Mouse (Mus musculus): ENCODE measurements at regions not wholly inside any gene's neighbourhood (a gene's known extent, or its start where the extent isn't known, plus 50 kb on each side); places are given as distances from the start of the nearest gene placed in this dataset.
A peak's percentile ranks its signal among the peaks of the same experiment; 100 is the strongest.

DNA sequence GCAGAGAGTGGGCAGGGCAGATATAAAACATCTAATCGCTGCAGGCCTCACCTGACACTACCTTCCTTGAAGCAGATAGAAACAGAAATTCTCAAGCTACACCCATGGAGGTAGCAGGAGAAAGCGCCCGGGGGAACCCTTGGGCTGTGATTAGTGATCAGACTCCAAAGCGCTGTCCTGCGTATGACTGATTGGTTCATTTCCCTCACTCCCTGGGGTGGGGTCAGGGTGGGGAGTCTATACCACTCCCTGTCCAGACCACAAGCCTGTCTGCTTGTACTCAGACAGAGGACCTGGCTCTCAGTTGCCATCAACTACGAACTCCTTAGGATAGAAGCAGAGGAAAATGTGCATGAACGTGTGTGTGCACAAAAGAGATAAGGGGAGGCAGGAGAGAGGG is 77.7 kb downstream of the Gm826 start:
- Histone ChIP-seq H3K4me2 (replicated peaks; ENCODE audit: low read depth) (no peak overlapping the region), H3K36me3 (ENCODE audit: control insufficient read depth, insufficient read depth) (no peaks in the 10 kb centered on the region), H3K27me3 (replicated peaks; ENCODE audit: control insufficient read depth, insufficient read depth, low read length) (no peaks in the 10 kb centered on the region), H3K4me1 (replicated peaks; ENCODE audit: control insufficient read depth, insufficient read depth, low read length) (no peaks in the 10 kb centered on the region), H3K27ac (ENCODE audit: low read depth, low read length) (no peak overlapping the region), H3K4me3 (ENCODE audit: low read depth, low read length) (no peak overlapping the region), H3K9ac (ENCODE audit: low read depth, low read length) (no peak overlapping the region), H3K9me3 (ENCODE audit: control insufficient read depth) (no peaks in the 10 kb centered on the region)
- whole genome bisulfite sequencing: 42% methylated on average over 7 of the region's 7 CpGs
- peak; percentile 25; the same call in 1 of the 2 replicates for ATAC-seq
- TF ChIP-seq CTCF (IDR thresholded peaks at IDR 0.05; ENCODE audit: low read depth): no peak

DNA sequence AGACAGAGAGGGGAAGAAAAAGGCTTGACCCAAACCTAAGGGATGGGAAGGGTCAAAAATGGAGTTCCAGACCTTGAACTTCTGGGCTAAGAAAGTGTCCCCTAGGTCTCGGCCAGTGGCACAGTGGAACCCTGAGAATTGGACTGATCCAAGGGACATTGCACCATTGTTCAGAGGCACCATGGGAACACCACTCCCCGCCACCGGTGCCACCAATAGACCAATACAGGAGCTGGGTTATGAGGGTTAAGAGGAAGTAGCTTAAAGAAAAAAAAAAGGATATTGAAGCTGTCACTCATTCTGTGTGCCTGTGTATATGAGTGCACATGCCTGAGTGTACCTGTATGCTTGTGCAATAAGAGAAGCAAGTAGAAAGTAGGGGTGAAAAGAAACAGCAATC is 83.7 kb downstream of the Gm826 start:
- 51% methylated on average over 3 of the region's 3 CpGs for WGBS
- H3K9me3 ChIP-seq (ENCODE audit: control insufficient read depth): no peaks in the 10 kb centered on the region
- H3K4me3 ChIP-seq (ENCODE audit: low read depth, low read length): no peak overlapping the region
- peak overlapping the region; percentile 37; the same call in 1 of the 2 replicates for H3K27ac ChIP-seq (ENCODE audit: low read depth, low read length)
- H3K36me3 ChIP-seq (ENCODE audit: control insufficient read depth, insufficient read depth): no peaks in the 10 kb centered on the region
- H3K27me3 ChIP-seq (replicated peaks; ENCODE audit: control insufficient read depth, insufficient read depth, low read length): no peaks in the 10 kb centered on the region
- peak; percentile 12; the same call in 1 of the 2 replicates for ATAC-seq
- no peak overlapping the region for H3K4me2 ChIP-seq (replicated peaks; ENCODE audit: low read depth)
- TF ChIP-seq CTCF (IDR thresholded peaks at IDR 0.05; ENCODE audit: low read depth): no peak
- H3K4me1 ChIP-seq (replicated peaks; ENCODE audit: control insufficient read depth, insufficient read depth, low read length): 0 out of 2 replicates have a peak, but pooled peaks cover 13% of the 10 kb centered on the region
- no peak overlapping the region for H3K9ac ChIP-seq (ENCODE audit: low read depth, low read length)

DNA sequence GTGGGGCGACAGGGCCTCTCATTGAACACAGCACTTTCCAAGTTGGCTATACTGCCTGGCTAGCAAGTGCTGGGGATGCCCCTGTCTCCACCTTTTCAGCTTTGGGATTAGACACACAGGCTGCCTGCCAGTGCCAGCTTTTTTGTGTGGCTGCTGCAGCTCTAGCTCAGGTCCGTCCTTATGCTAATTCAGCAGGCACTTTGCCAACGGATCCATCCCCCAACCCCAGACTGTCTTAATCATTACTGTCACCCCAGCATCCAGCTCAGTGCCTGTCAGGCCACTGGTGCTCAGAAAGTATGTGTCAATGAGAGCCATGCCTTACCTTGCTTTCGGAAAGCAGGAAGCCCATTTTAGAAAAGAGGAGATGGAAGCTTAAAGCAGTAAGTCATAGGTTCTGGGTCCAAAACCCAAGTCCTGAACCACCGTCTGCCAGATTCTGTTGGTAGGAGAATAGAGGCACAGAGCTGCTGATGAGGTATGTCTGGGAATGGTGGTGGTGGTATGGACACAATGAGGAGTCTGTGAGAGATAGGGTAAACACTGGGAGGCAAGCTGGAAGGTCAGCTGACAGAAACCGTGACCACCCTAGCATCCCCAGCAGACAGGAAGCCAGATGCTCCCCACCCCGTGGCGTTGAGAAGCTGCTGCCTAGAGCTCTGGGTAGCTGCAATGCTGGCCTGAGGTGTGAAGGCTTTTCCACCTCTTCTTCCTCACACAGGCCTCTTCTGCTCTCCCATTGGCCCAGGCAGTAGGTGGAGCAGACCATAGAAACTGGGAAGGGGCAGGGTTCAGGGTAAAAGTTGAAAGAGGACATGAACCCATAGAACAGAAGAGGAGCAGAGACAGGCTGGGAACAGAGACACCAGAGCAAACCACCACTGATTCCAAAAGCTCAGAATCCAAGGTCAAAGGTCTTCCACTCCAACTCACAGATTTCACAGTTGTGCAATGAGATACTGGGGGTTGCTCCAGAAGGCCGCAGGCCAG is 84.6 kb downstream of the Gm826 start:
- Histone ChIP-seq H3K36me3 (ENCODE audit: control insufficient read depth, insufficient read depth) (no peaks in the 10 kb centered on the region), H3K9ac (ENCODE audit: low read depth, low read length) (no peak overlapping the region), H3K9me3 (ENCODE audit: control insufficient read depth) (no peaks in the 10 kb centered on the region), H3K27ac (ENCODE audit: low read depth, low read length) (peak overlapping the region; percentile 37; the same call in 1 of the 2 replicates), H3K4me2 (replicated peaks; ENCODE audit: low read depth) (no peak overlapping the region), H3K4me3 (ENCODE audit: low read depth, low read length) (no peak overlapping the region), H3K4me1 (replicated peaks; ENCODE audit: control insufficient read depth, insufficient read depth, low read length) (0 out of 2 replicates have a peak, but pooled peaks cover 13% of the 10 kb centered on the region), H3K27me3 (replicated peaks; ENCODE audit: control insufficient read depth, insufficient read depth, low read length) (no peaks in the 10 kb centered on the region)
- 60% methylated on average over 9 of the region's 9 CpGs for WGBS
- ATAC-seq: no peak
- no peak for TF ChIP-seq CTCF (IDR thresholded peaks at IDR 0.05; ENCODE audit: low read depth)

DNA sequence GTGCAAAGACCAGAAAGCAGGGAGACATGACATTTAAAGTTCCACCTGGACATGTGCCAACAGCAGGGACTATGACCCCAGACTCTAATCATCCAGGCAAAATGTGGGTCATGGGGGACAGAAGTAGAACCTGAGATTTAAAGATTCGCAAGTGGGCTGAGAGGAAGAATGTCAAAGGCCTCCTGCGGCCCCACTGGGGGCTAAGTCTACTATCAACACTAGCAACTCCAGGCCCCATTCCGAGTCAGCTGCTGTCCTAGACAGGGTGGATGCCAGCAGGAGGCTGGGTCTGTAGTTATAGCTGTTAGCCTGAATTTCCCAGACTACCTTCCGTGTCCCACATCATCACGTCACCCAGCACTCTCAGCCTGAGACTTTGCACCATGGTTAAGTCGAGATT is 86.7 kb downstream of the Gm826 start:
- TF ChIP-seq CTCF (IDR thresholded peaks at IDR 0.05; ENCODE audit: low read depth): peak; percentile 17
- H3K4me2 ChIP-seq (replicated peaks; ENCODE audit: low read depth): no peak overlapping the region
- WGBS: 40% methylated on average over 6 of the region's 6 CpGs
- no peak overlapping the region for H3K9ac ChIP-seq (ENCODE audit: low read depth, low read length)
- peak; percentile 85 for ATAC-seq
- H3K27me3 ChIP-seq (replicated peaks; ENCODE audit: control insufficient read depth, insufficient read depth, low read length): no peaks in the 10 kb centered on the region
- H3K4me3 ChIP-seq (ENCODE audit: low read depth, low read length): no peak overlapping the region
- no peaks in the 10 kb centered on the region for H3K36me3 ChIP-seq (ENCODE audit: control insufficient read depth, insufficient read depth)
- H3K27ac ChIP-seq (ENCODE audit: low read depth, low read length): peak overlapping the region; percentile 85
- H3K4me1 ChIP-seq (replicated peaks; ENCODE audit: control insufficient read depth, insufficient read depth, low read length): 0 out of 2 replicates have a peak, but pooled peaks cover 13% of the 10 kb centered on the region
- no peaks in the 10 kb centered on the region for H3K9me3 ChIP-seq (ENCODE audit: control insufficient read depth)

DNA sequence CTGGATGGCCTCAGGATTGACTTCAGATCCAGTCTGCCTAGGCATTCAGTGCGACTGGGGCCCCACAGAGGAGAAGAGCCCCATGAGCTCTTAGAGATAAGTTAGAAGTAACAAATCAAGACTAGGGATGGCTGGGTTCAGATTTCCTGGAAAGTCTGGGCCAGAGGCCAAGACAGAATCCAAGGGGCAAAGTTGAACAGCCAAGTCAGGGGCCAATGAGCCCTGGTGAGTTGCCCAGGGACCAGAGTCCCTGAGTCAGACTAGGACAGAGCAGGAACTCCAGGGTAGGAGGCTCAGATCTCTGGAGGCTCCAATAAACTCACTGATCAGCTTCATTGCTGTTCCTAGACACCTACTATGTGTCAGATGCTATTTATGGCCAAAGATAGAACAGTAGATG is 87.6 kb downstream of the Gm826 start:
- no peak for TF ChIP-seq CTCF (IDR thresholded peaks at IDR 0.05; ENCODE audit: low read depth)
- Histone ChIP-seq H3K9me3 (ENCODE audit: control insufficient read depth) (no peaks in the 10 kb centered on the region), H3K4me1 (replicated peaks; ENCODE audit: control insufficient read depth, insufficient read depth, low read length) (0 out of 2 replicates have a peak, but pooled peaks cover 13% of the 10 kb centered on the region), H3K4me3 (ENCODE audit: low read depth, low read length) (no peak overlapping the region), H3K4me2 (replicated peaks; ENCODE audit: low read depth) (peak overlapping the region; percentile 30; the same call in 1 of the 2 replicates), H3K9ac (ENCODE audit: low read depth, low read length) (no peak overlapping the region), H3K27ac (ENCODE audit: low read depth, low read length) (peak overlapping the region; percentile 85), H3K27me3 (replicated peaks; ENCODE audit: control insufficient read depth, insufficient read depth, low read length) (no peaks in the 10 kb centered on the region), H3K36me3 (ENCODE audit: control insufficient read depth, insufficient read depth) (no peaks in the 10 kb centered on the region)
- peak; percentile 82 for ATAC-seq
- WGBS: 15% methylated on average over 1 of the region's 1 CpGs

DNA sequence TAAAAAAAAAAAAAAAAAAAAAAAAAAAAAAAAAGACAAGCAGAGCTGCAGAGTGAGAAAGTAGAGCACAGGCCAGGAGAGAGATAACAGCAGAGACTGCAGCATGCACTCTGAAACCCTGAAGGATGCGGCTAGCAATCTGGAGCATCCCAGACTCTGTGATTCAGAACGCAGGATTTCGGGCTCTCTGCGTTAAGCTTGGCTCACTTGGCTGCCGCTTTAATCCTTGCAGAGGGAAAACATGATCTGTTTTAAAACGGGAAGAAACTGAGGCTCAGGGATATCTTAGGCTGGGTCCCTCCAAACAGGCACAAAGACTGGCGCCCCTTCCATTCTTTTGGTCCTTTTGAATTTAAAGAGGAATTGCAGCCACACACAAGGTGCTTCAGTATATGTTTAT is 89.1 kb downstream of the Gm826 start:
- ATAC-seq: no peak
- no peaks in the 10 kb centered on the region for H3K9me3 ChIP-seq (ENCODE audit: control insufficient read depth)
- H3K9ac ChIP-seq (ENCODE audit: low read depth, low read length): no peak overlapping the region
- no peak for TF ChIP-seq CTCF (IDR thresholded peaks at IDR 0.05; ENCODE audit: low read depth)
- no peak overlapping the region for H3K27ac ChIP-seq (ENCODE audit: low read depth, low read length)
- WGBS: 60% methylated on average over 7 of the region's 7 CpGs
- H3K4me2 ChIP-seq (replicated peaks; ENCODE audit: low read depth): no peak overlapping the region
- H3K4me3 ChIP-seq (ENCODE audit: low read depth, low read length): no peak overlapping the region
- H3K36me3 ChIP-seq (ENCODE audit: control insufficient read depth, insufficient read depth): no peaks in the 10 kb centered on the region
- H3K27me3 ChIP-seq (replicated peaks; ENCODE audit: control insufficient read depth, insufficient read depth, low read length): no peaks in the 10 kb centered on the region
- peaks cover 11% of the 10 kb centered on the region; the same call in 1 of the 2 replicates for H3K4me1 ChIP-seq (replicated peaks; ENCODE audit: control insufficient read depth, insufficient read depth, low read length)

Data from intestine, postnatal 0 days (tissue).